Mouse (Mus musculus): ENCODE data around the gene Olfr1437. TPM values are rescaled to one million over a fixed set of nuclear protein-coding genes. Genes with fewer than 3 reads are reported as not detected.
"Not testable (repeated sequence)": the region's sequence is repeated elsewhere in the genome, so short reads cannot be mapped to it uniquely, and the experiment has no call there.

Olfr1437 gene
- not detected in 2 replicates for polyA plus RNA-seq (2015; fragmentation: Nextera tagmentation; extraction: Ambion mirVana)

- no peaks in the 10 kb centered on the region for H3K36me3 ChIP-seq
- no peak within 1 kb of the TSS for H3K4me2 ChIP-seq
- ATAC-seq (ENCODE audit: insufficient number of reproducible peaks, low FRiP score, low TSS enrichment, low read depth): no peak
- no peak within 1 kb of the TSS for H3K4me3 ChIP-seq
- H3K4me1 ChIP-seq: no peaks in the 10 kb centered on the region
- no peaks in the 10 kb centered on the region for H3K27me3 ChIP-seq
- WGBS: 47% methylated on average over 2 of the region's 2 CpGs
- H3K9me3 ChIP-seq: no peaks in the 10 kb centered on the region
- no peak within 1 kb of the TSS for H3K9ac ChIP-seq
- no peak within 1 kb of the TSS for H3K27ac ChIP-seq
These were observed at the start of gene Olfr1437 for GRCm38 (mm10) chr19:12325001-12325400. Gene Olfr1437 (minus strand): TSS chr19:12325101.

DNA sequence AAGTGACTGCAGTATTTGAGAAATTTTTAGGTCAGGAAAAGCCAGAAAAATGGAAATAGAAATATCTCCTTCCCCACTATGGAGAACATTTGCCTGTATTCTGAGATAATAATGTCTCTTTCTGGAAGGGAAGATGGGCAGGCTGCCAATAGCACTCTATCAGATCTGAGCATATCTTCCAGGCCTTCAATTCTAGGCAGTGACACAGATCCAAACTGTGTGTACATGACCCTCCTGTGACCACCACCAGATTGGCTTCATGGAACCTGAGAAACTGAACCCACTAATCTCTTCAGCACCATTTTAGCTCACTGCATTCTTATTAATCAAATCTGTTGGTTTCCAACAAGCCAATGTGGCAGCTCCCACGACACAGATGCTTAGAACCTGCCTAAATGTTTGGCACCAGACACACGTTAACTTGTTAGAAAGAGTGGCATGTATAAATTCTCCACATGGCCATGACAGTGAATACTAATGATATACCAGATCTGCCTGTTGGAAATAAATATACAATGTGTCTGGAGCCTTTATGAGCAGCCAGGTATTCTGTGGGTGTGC, 49.6 kb upstream of the Olfr1437 start:
- H3K36me3 ChIP-seq: no peaks in the 10 kb centered on the region
- H3K4me1 ChIP-seq: no peaks in the 10 kb centered on the region
- no peaks in the 10 kb centered on the region for H3K27me3 ChIP-seq
- no peak overlapping the region for H3K9ac ChIP-seq
- H3K9me3 ChIP-seq: no peaks in the 10 kb centered on the region
- H3K27ac ChIP-seq: no peak overlapping the region
- H3K4me3 ChIP-seq: no peak overlapping the region
- 56% methylated on average over 2 of the region's 2 CpGs for WGBS
- no peak overlapping the region for H3K4me2 ChIP-seq
- ATAC-seq (ENCODE audit: insufficient number of reproducible peaks, low FRiP score, low TSS enrichment, low read depth): no peak

- Histone ChIP-seq H3K36me3 (no peaks in the 10 kb centered on the region), H3K27ac (no peak overlapping the region), H3K4me2 (no peak overlapping the region), H3K9ac (no peak overlapping the region), H3K4me3 (no peak overlapping the region), H3K27me3 (no peaks in the 10 kb centered on the region), H3K4me1 (no peaks in the 10 kb centered on the region), H3K9me3 (no peaks in the 10 kb centered on the region)
- no peak for ATAC-seq (ENCODE audit: insufficient number of reproducible peaks, low FRiP score, low TSS enrichment, low read depth)
- WGBS: 67% methylated on average over 3 of the region's 3 CpGs
These were observed 48.1 kb upstream of the Olfr1437 start for GRCm38 (mm10) chr19:12373004-12373403.

DNA sequence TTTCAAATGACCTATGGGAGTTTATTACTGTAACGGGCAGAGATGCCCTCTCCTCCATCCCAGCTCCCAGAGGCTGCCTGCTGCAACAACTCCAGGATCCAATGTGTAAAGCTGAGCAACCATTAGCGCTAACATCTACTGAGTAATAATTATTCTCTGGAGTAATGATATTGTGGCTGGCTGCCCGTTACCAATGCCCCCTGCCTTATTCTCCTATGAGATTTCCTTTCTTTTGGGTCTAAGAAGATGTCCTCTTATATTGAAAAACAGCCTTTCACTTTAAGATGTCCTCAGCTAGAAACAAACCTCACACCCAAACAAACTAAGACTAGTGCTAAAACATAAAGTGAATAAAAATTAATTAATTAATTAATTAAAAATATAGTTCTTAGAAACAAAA, 10.9 kb upstream of the Olfr1437 start, which contains the start of gene Olfr1438-ps1:
Olfr1438-ps1 (minus strand) TSS at position 101 of the 400 bp plus-strand sequence.
- Histone ChIP-seq H3K36me3 (no peaks in the 10 kb centered on the region), H3K4me1 (no peaks in the 10 kb centered on the region), H3K4me3 (no peak within 1 kb of the TSS), H3K9ac (no peak within 1 kb of the TSS), H3K9me3 (no peaks in the 10 kb centered on the region), H3K27ac (no peak within 1 kb of the TSS), H3K27me3 (no peaks in the 10 kb centered on the region), H3K4me2 (no peak within 1 kb of the TSS)
- no peak for ATAC-seq (ENCODE audit: insufficient number of reproducible peaks, low FRiP score, low TSS enrichment, low read depth)
- 77% methylated on average over 3 of the region's 3 CpGs for WGBS

DNA sequence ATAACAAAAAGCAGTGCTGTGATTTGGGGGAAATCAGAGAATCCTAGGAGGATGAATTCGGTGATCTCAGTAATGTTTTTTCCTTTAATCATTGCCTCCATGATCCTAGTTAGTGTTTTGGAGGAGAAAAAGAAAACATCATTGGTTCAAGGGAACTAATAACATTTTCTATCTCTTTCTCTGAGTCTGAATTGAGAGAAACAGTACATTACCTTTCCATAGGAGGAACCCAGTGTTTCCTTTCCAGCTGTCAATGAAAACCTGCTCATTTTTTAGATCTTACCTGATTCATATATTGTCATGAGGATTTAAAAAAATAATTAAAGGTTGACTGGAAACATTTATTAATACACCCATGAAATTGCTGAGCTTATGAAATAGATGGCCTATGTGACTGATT, 25.9 kb downstream of the Olfr1437 start, which contains the start of gene Olfr1436:
Olfr1436 (minus strand) TSS at position 101 of the 400 bp plus-strand sequence.
- not testable (repeated sequence) for H3K4me2 ChIP-seq; H3K4me3 ChIP-seq; H3K9me3 ChIP-seq; H3K27ac ChIP-seq; H3K9ac ChIP-seq; H3K4me1 ChIP-seq; H3K36me3 ChIP-seq; ATAC-seq (ENCODE audit: insufficient number of reproducible peaks, low FRiP score, low TSS enrichment, low read depth); H3K27me3 ChIP-seq
- WGBS: 68% methylated on average over 1 of the region's 1 CpGs

GRCm38 (mm10) chr19:12292979-12293378, 31.9 kb downstream of the Olfr1437 start:
- H3K27me3 ChIP-seq: no peaks in the 10 kb centered on the region
- no peaks in the 10 kb centered on the region for H3K4me1 ChIP-seq
- no peak overlapping the region for H3K27ac ChIP-seq
- H3K4me3 ChIP-seq: no peak overlapping the region
- H3K36me3 ChIP-seq: no peaks in the 10 kb centered on the region
- H3K4me2 ChIP-seq: no peak overlapping the region
- ATAC-seq (ENCODE audit: insufficient number of reproducible peaks, low FRiP score, low TSS enrichment, low read depth): no peak
- H3K9me3 ChIP-seq: no peaks in the 10 kb centered on the region
- no peak overlapping the region for H3K9ac ChIP-seq

DNA sequence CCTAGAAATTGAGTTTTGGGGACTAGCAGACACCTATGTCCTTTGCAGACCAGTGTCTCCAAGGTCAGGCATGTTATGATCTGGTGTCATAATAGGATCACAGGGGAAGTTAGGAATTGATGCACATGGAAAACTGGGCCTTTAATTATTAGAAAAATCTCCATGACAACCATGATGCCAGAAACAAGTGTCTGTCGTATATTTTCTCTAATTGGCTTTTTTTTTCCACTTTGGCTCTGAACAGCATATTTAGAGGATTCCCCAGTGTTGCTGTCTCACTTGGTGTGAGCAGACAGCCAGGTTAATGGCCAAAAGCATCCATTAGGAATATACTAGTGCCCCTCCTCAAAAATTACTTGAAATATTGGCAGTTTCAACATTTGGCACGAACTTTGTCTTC, 45.3 kb downstream of the Olfr1437 start, which contains the start of gene Olfr1434:
Olfr1434 (plus strand) TSS at position 301 of the 400 bp plus-strand sequence.
- Histone ChIP-seq H3K27ac (no peak within 1 kb of the TSS), H3K9ac (no peak within 1 kb of the TSS), H3K9me3 (no peaks in the 10 kb centered on the region), H3K4me3 (no peak within 1 kb of the TSS), H3K4me2 (no peak within 1 kb of the TSS), H3K36me3 (no peaks in the 10 kb centered on the region), H3K27me3 (no peaks in the 10 kb centered on the region), H3K4me1 (no peaks in the 10 kb centered on the region)
- no peak for ATAC-seq (ENCODE audit: insufficient number of reproducible peaks, low FRiP score, low TSS enrichment, low read depth)
- 68% methylated on average over 2 of the region's 2 CpGs for WGBS

Other genes with a start within 250 kb of the Olfr1437 start
- not detected in 2 replicates for gene Olfr1425, start 247.4 kb downstream of the Olfr1437 start, polyA plus RNA-seq (2015; fragmentation: Nextera tagmentation; extraction: Ambion mirVana)
- not detected in 2 replicates for gene Olfr1426, start 233.1 kb downstream of the Olfr1437 start, polyA plus RNA-seq (2015; fragmentation: Nextera tagmentation; extraction: Ambion mirVana)
- not detected in 2 replicates for gene Olfr1427, start 221.8 kb downstream of the Olfr1437 start, polyA plus RNA-seq (2015; fragmentation: Nextera tagmentation; extraction: Ambion mirVana)
- not detected in 2 replicates for gene Olfr1428, start 209.2 kb downstream of the Olfr1437 start, polyA plus RNA-seq (2015; fragmentation: Nextera tagmentation; extraction: Ambion mirVana)
- gene Olfr76, start 201.9 kb downstream of the Olfr1437 start, polyA plus RNA-seq (2015; fragmentation: Nextera tagmentation; extraction: Ambion mirVana): not detected in 2 replicates
- not detected in 2 replicates for gene Olfr1555-ps1, start 155.0 kb downstream of the Olfr1437 start, polyA plus RNA-seq (2015; fragmentation: Nextera tagmentation; extraction: Ambion mirVana)
- not detected in 2 replicates for gene Olfr1431, start 124.5 kb downstream of the Olfr1437 start, polyA plus RNA-seq (2015; fragmentation: Nextera tagmentation; extraction: Ambion mirVana)
- gene Olfr1432, start 92.5 kb downstream of the Olfr1437 start, polyA plus RNA-seq (2015; fragmentation: Nextera tagmentation; extraction: Ambion mirVana): not detected in 2 replicates
- gene Olfr262, start 83.4 kb downstream of the Olfr1437 start, polyA plus RNA-seq (2015; fragmentation: Nextera tagmentation; extraction: Ambion mirVana): not detected in 2 replicates
- gene Olfr235, start 64.1 kb downstream of the Olfr1437 start, polyA plus RNA-seq (2015; fragmentation: Nextera tagmentation; extraction: Ambion mirVana): not detected in 2 replicates
- not detected in 2 replicates for gene Olfr1434, start 45.2 kb downstream of the Olfr1437 start, polyA plus RNA-seq (2015; fragmentation: Nextera tagmentation; extraction: Ambion mirVana)
- not detected in 2 replicates for gene Olfr1436, start 26.0 kb downstream of the Olfr1437 start, polyA plus RNA-seq (2015; fragmentation: Nextera tagmentation; extraction: Ambion mirVana)
- gene Olfr1438-ps1, start 10.8 kb upstream of the Olfr1437 start, polyA plus RNA-seq (2015; fragmentation: Nextera tagmentation; extraction: Ambion mirVana): not detected in 2 replicates
- not detected in 2 replicates for gene Olfr1440, start 62.2 kb upstream of the Olfr1437 start, polyA plus RNA-seq (2015; fragmentation: Nextera tagmentation; extraction: Ambion mirVana)
- gene Olfr1441, start 92.3 kb upstream of the Olfr1437 start, polyA plus RNA-seq (2015; fragmentation: Nextera tagmentation; extraction: Ambion mirVana): not detected in 2 replicates
- not detected in 2 replicates for gene Pfpl, start 102.8 kb upstream of the Olfr1437 start, polyA plus RNA-seq (2015; fragmentation: Nextera tagmentation; extraction: Ambion mirVana)
- gene Mpeg1, start 135.7 kb upstream of the Olfr1437 start, polyA plus RNA-seq (2015; fragmentation: Nextera tagmentation; extraction: Ambion mirVana): 0.47 and 0.54 TPM in 2 replicates
- 7.7 and 8.0 TPM in 2 replicates for gene Dtx4, start 176.4 kb upstream of the Olfr1437 start, polyA plus RNA-seq (2015; fragmentation: Nextera tagmentation; extraction: Ambion mirVana)
- gene Fam111a, start 220.6 kb upstream of the Olfr1437 start, polyA plus RNA-seq (2015; fragmentation: Nextera tagmentation; extraction: Ambion mirVana): 24.0 and 25.5 TPM in 2 replicates

All from limb, embryonic 15.5 days (tissue).